Mouse (Mus musculus) heart, embryonic 12.5 days (tissue): ENCODE data around the gene Spryd4. TPM values are rescaled to one million over a fixed set of nuclear protein-coding genes. Genes with fewer than 3 reads are reported as not detected.

Experiments
- polyA plus RNA-seq: library from polyadenylated mRNA; unstranded; fragments of >200 nt; fragmentation: Nextera tagmentation; extraction: Ambion mirVana; gene quantifications from 2 replicates; pipeline ENCODE4 v1.2.1, GENCODE M21; 2016

Spryd4 gene
- polyA plus RNA-seq, 1 experiment from 2014 or later = 35.7 TPM

Other genes with a start within 250 kb of the Spryd4 start
- not detected in 2 replicates for gene Hsd17b6, start 204.2 kb downstream of the Spryd4 start, polyA plus RNA-seq
- 50.0 and 50.6 TPM in 2 replicates for gene Prim1, start 196.6 kb downstream of the Spryd4 start, polyA plus RNA-seq
- gene Naca, start 176.2 kb downstream of the Spryd4 start, polyA plus RNA-seq = 573 and 577 TPM in 2 replicates
- 363 and 375 TPM in 2 replicates for gene Ptges3, start 152.9 kb downstream of the Spryd4 start, polyA plus RNA-seq
- gene Atp5b, start 128.5 kb downstream of the Spryd4 start, polyA plus RNA-seq = 4,835 and 4,880 TPM in 2 replicates
- 11.3 and 12.2 TPM in 2 replicates for gene Baz2a, start 120.2 kb downstream of the Spryd4 start, polyA plus RNA-seq
- 43.4 and 44.1 TPM in 2 replicates for gene Rbms2, start 31.5 kb downstream of the Spryd4 start, polyA plus RNA-seq
- gene Gls2, start 17.4 kb downstream of the Spryd4 start, polyA plus RNA-seq = 0.47 and 1.7 TPM in 2 replicates
- not detected in 2 replicates for gene Mip, start 14.0 kb upstream of the Spryd4 start, polyA plus RNA-seq
- 37.6 and 44.5 TPM in 2 replicates for gene Timeless, start 20.3 kb upstream of the Spryd4 start, polyA plus RNA-seq
- gene Apon, start 42.3 kb upstream of the Spryd4 start, polyA plus RNA-seq = 0.20 and 0.31 TPM in 2 replicates
- gene Apof, start 56.9 kb upstream of the Spryd4 start, polyA plus RNA-seq = 0.45 TPM in 1 of 2 replicates, not detected in the other
- 11.2 and 12.2 TPM in 2 replicates for gene Stat2, start 58.8 kb upstream of the Spryd4 start, polyA plus RNA-seq
- 1.2 and 1.8 TPM in 2 replicates for gene Il23a, start 86.9 kb upstream of the Spryd4 start, polyA plus RNA-seq
- gene Pan2, start 91.5 kb upstream of the Spryd4 start, polyA plus RNA-seq = 30.0 and 31.7 TPM in 2 replicates
- 201 and 209 TPM in 2 replicates for gene Cnpy2, start 110.7 kb upstream of the Spryd4 start, polyA plus RNA-seq
- gene Cs, start 125.9 kb upstream of the Spryd4 start, polyA plus RNA-seq = 418 and 430 TPM in 2 replicates
- 15.9 and 16.2 TPM in 2 replicates for gene Coq10a, start 157.2 kb upstream of the Spryd4 start, polyA plus RNA-seq
- 10.6 and 11.3 TPM in 2 replicates for gene Ankrd52, start 165.3 kb upstream of the Spryd4 start, polyA plus RNA-seq
- 0.28 and 0.42 TPM in 2 replicates for gene Slc39a5, start 189.4 kb upstream of the Spryd4 start, polyA plus RNA-seq
- 57.3 and 57.9 TPM in 2 replicates for gene Nabp2, start 199.7 kb upstream of the Spryd4 start, polyA plus RNA-seq
- 27.7 and 29.9 TPM in 2 replicates for gene Rnf41, start 199.8 kb upstream of the Spryd4 start, polyA plus RNA-seq
- gene Smarcc2, start 247.4 kb upstream of the Spryd4 start, polyA plus RNA-seq = 83.3 and 86.9 TPM in 2 replicates